Mouse (Mus musculus): ENCODE data around the gene Ankrd39. TPM values are rescaled to one million over a fixed set of nuclear protein-coding genes. Genes with fewer than 3 reads are reported as not detected.

Gene Ankrd39
- total RNA-seq, 2 experiments from 2014 or later: 11.1 TPM

GRCm38 (mm10) chr1:36572709-36573108, 25.5 kb upstream of the Ankrd39 start:
- DNase-seq (ENCODE audit: low spot score in 2 of 2): no peak

- DNase-seq (ENCODE audit: low spot score in 2 of 2): no peak
Observed at GRCm38 (mm10) chr1:36572140-36572700, 25.0 kb upstream of the Ankrd39 start.

- DNase-seq (ENCODE audit: low spot score in 2 of 2): no peak
Observed at GRCm38 (mm10) chr1:36571627-36572026, 24.4 kb upstream of the Ankrd39 start.

GRCm38 (mm10) chr1:36570320-36570719, 23.1 kb upstream of the Ankrd39 start:
- DNase-seq (ENCODE audit: low spot score in 2 of 2): no peak

- DNase-seq (ENCODE audit: low spot score in 2 of 2): no peak
Observed at GRCm38 (mm10) chr1:36569694-36570276, 22.5 kb upstream of the Ankrd39 start.

- no peak for DNase-seq (ENCODE audit: low spot score in 2 of 2)
Observed at GRCm38 (mm10) chr1:36568776-36569175, 21.5 kb upstream of the Ankrd39 start.

GRCm38 (mm10) chr1:36567818-36568603, 20.8 kb upstream of the Ankrd39 start:
- no peak for DNase-seq (ENCODE audit: low spot score in 2 of 2)

- no peak for DNase-seq (ENCODE audit: low spot score in 2 of 2)
Observed at GRCm38 (mm10) chr1:36566425-36566824, 19.2 kb upstream of the Ankrd39 start.

GRCm38 (mm10) chr1:36564101-36564500, 16.9 kb upstream of the Ankrd39 start:
- DNase-seq (ENCODE audit: low spot score in 2 of 2): no peak

- DNase-seq (ENCODE audit: low spot score in 2 of 2): no peak
Observed at GRCm38 (mm10) chr1:36563632-36564031, 16.4 kb upstream of the Ankrd39 start.

GRCm38 (mm10) chr1:36563197-36563596, 16.0 kb upstream of the Ankrd39 start:
- no peak for DNase-seq (ENCODE audit: low spot score in 2 of 2)

- no peak for DNase-seq (ENCODE audit: low spot score in 2 of 2)
Observed at GRCm38 (mm10) chr1:36562388-36562787, 15.1 kb upstream of the Ankrd39 start.

- no peak for DNase-seq (ENCODE audit: low spot score in 2 of 2)
Observed at GRCm38 (mm10) chr1:36560903-36561302, 13.7 kb upstream of the Ankrd39 start.

- no peak for DNase-seq (ENCODE audit: low spot score in 2 of 2)
Observed at GRCm38 (mm10) chr1:36559888-36560287, 12.6 kb upstream of the Ankrd39 start.

GRCm38 (mm10) chr1:36559256-36559655, 12.0 kb upstream of the Ankrd39 start:
- no peak for DNase-seq (ENCODE audit: low spot score in 2 of 2)

- DNase-seq (ENCODE audit: low spot score in 2 of 2): peak; percentile 61 to 72
Observed at GRCm38 (mm10) chr1:36558031-36558993, 11.1 kb upstream of the Ankrd39 start, which contains the start of gene Sema4c. Gene Sema4c, minus strand, starts transcription at chr1:36558349.

- DNase-seq (ENCODE audit: low spot score in 2 of 2): peak; percentile 56 to 69
Observed at GRCm38 (mm10) chr1:36557457-36558011, 10.3 kb upstream of the Ankrd39 start.

- peak; percentile 83 to 95 for DNase-seq (ENCODE audit: low spot score in 2 of 2)
Observed at GRCm38 (mm10) chr1:36556553-36557456, 9.6 kb upstream of the Ankrd39 start.

GRCm38 (mm10) chr1:36555798-36556395, 8.7 kb upstream of the Ankrd39 start:
- no peak for DNase-seq (ENCODE audit: low spot score in 2 of 2)
